Mouse (Mus musculus) hematopoietic multipotent progenitor cell, adult 10-12 weeks (in vitro differentiated cells): ENCODE results near the gene Gm27027. TPM values are rescaled to one million over a fixed set of nuclear protein-coding genes. Genes with fewer than 3 reads are reported as not detected.

ENCODE experiments used
- polyA plus RNA-seq: library from polyadenylated mRNA; stranded (reverse); fragments of >175 nt; gene quantifications from 2 replicates; pipeline ENCODE4 v1.2.3, GENCODE M21; 2012; ENCODE audit warnings: low replicate concordance

Gm27027 gene
- not detected in 2 replicates for polyA plus RNA-seq

DNA sequence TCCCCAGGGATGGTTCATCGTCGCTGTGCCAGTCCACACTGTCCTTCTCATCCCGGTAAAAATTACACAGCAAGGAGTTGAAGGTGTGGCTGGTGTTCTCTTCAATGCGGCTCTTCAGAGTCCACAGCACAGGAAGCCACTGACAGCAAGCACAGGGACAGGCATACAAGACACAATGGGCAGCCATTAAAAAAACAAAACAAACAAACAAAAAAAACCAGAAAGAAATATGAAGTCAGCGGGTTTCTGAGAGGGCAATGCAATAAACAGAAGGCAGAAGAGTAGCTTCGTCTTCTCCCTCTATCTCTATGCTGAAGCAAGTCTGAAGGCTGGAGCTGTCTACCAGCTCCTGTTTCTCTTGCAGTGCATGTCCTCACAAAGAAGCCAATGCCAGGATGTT lies at the start of gene Gm27027:
Gene Gm27027 (minus strand): TSS at position 101 of the 400 bp plus-strand sequence.

DNA sequence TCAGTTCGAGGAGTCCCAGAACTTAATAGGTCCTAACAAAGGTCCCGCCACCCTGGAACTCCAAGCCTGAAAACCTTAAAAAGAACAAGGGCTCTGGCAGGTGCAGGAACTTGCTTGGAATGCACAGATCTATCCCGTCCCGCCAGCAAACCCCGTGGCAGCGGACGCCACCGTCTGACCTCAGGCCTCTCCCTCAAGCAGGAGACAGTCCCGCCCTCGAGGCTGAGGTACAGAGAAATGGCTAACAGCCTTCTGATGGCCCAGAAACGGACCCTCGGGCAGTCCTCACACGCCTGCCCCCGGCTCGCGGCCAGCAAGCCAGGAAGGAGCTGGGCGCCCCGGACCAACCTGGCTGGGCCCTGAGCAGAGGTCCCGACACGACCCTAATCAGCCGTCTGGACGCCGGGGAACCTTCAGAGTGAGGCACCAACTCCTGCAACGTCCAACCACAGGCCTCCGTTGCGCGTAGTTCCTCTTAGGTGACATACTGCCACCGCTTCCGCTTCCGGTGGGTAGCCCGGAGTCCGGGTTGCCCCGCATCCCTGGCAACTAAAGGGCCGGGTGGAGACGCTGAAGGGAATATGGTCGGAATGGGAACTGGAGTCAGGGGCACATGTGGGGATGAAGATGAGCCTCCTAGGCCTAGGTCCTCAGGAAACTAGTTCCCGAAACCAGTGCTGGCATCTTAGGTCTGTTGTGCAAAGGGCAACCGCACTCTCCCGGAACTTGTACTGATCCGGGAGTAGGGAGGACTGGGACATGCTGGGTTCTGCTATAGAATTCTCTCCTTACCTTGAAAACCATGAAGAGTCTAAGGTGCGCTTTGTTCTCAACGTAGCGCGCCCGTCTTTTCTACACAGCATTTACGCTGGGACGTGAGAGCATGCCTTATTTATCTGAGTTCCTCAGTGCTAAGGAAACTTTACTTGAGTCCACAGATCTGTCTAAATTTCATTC lies 14.5 kb upstream of the Gm27027 start, which contains the start of gene Alkbh3:
Gene Alkbh3 (minus strand): TSS at position 473 of the 957 bp plus-strand sequence.

DNA sequence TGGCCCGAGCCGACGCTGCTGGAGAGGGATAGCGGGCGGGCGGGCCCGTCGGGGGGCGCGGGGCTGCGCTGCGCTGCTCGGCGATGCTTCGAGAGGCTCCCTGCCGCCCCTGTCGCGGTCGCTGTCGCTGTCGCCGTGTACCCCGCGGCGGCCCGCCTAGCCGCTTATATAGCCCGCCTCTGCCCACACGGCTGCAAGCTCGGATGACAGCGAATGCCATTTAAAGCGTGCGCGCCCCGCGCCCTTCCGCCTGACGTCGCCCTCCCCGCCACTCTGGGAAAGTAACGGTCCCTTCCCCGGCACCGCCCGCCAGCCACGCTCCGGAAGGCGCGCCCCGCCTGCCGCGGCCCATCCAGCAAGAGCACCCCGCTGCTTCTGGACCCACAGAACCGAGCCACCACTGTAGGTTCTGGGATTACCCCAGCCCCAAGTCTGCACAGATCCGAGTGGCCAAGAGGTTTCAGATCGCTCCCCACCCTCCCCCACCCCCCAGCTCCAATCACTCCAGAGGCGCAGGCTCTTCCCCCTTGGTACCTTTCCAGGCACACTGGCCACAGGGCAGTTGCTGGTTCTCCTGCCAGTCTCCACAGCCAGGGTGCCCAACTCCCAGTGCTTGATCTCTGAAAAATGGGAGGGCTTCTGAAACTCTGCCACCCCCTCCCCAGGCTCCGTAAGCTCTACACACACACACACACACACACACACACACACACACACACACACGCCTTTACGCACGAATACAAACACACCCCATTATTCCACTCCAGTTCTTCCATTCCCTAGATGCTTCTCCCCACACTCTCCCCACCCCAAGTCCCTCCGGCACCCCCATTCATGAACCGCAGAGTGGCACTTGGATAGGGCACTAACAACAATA lies 39.0 kb downstream of the Gm27027 start, which contains the start of gene Gm13889:
Gene Gm13889 (minus strand): TSS at position 294 of the 877 bp plus-strand sequence.

Other genes with a start within 250 kb of the Gm27027 start
- gene Ext2, start 173.8 kb downstream of the Gm27027 start, polyA plus RNA-seq = 34.5 and 74.2 TPM in 2 replicates
- 3.6 and 11.8 TPM in 2 replicates for gene Accs, start 146.4 kb downstream of the Gm27027 start, polyA plus RNA-seq
- 0.39 TPM in 1 of 2 replicates, not detected in the other for gene Accsl, start 127.2 kb downstream of the Gm27027 start, polyA plus RNA-seq
- 1.7 and 2.6 TPM in 2 replicates for gene Gm13889, start 39.2 kb downstream of the Gm27027 start, polyA plus RNA-seq
- gene Alkbh3, start 14.5 kb upstream of the Gm27027 start, polyA plus RNA-seq = 36.3 and 49.1 TPM in 2 replicates
- gene Hsd17b12, start 161.6 kb upstream of the Gm27027 start, polyA plus RNA-seq = 20.8 and 21.4 TPM in 2 replicates